Mouse (Mus musculus) heart, adult 11 months (tissue): Measurements from ENCODE around the gene Tmod3.

ENCODE experiments used
- DNase-seq: peaks from one replicate; pipeline ENCODE4 v3.0.0; 2022

Tmod3 gene

DNA sequence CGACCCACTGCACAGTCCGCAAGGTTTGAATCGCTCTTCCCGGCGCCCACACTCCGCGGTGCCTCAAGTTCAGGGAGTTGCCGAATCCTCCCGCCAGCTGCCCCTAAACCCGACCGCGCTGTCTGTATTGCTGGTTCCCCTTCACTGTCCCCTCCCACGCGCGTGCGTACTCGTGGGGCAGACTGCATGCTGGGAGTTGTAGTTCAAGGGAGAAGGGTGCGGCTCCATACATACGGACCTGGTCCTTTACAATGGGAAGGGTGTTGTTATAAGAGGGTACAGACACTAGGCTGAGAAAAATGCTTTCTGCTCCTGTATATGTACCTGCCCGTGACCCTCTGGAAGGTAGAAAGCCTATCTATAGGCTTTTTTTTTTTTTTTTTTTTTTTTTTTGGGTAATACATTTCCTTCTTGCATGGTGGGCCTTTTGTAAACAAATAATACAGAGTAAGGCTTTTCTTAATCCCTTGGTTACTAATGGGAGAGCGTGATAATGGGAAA, at the start of gene Tmod3:
Tmod3 (minus strand) TSS at position 146 of the 501 bp plus-strand sequence.
- DNase-seq, result peak; percentile 100

- DNase-seq, result no peak
These were observed 48.0 kb upstream of the Tmod3 start for GRCm38 (mm10) chr9:75607496-75607895.

- DNase-seq, result peak; percentile 89
These were observed 42.1 kb upstream of the Tmod3 start for GRCm38 (mm10) chr9:75601510-75601909.

GRCm38 (mm10) chr9:75600166-75600934, 40.9 kb upstream of the Tmod3 start:
- peak; percentile 83 for DNase-seq

GRCm38 (mm10) chr9:75599191-75599841, 39.9 kb upstream of the Tmod3 start:
- DNase-seq, result peak; percentile 91

DNA sequence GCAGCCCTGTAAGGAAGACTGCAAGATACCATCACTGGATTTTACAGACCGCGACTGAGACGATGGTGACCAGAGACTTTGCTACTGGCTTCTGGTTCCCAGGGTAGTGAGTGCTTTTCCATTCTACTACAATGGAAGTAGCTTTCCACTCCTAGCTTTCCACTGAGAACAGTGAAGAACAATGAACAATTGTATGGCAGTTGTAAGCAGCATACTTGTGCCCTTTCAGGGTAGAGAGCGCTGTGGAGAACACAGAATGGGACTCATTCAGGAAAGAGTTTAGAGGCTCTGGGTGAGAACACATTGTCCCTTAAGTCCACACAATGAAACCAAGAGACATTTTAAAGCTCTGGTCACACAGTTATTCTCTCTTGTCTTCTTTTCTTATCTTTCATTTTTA, 38.1 kb upstream of the Tmod3 start:
- no peak for DNase-seq

- DNase-seq, result peak; percentile 74
These were observed 37.6 kb upstream of the Tmod3 start for GRCm38 (mm10) chr9:75597036-75597435.

DNA sequence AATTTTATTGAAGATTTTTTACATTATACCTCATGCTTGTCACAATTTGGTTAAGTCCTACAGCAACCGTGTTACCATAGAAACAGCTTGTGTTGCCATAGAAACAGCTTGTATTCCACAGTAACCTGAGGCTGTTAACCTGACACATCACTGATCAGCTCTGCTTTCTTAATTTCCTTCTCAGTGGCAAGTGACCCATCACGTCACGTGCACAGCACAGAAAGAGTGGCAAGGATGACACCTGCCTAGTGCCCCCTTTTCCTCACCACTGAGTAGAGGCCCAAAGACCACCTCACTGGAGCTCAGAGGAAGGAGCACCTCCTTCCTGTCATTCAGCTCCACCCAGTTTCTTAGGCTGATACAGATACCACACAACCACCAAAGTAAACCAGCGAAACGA, 34.0 kb upstream of the Tmod3 start:
- peak; percentile 49 for DNase-seq

DNA sequence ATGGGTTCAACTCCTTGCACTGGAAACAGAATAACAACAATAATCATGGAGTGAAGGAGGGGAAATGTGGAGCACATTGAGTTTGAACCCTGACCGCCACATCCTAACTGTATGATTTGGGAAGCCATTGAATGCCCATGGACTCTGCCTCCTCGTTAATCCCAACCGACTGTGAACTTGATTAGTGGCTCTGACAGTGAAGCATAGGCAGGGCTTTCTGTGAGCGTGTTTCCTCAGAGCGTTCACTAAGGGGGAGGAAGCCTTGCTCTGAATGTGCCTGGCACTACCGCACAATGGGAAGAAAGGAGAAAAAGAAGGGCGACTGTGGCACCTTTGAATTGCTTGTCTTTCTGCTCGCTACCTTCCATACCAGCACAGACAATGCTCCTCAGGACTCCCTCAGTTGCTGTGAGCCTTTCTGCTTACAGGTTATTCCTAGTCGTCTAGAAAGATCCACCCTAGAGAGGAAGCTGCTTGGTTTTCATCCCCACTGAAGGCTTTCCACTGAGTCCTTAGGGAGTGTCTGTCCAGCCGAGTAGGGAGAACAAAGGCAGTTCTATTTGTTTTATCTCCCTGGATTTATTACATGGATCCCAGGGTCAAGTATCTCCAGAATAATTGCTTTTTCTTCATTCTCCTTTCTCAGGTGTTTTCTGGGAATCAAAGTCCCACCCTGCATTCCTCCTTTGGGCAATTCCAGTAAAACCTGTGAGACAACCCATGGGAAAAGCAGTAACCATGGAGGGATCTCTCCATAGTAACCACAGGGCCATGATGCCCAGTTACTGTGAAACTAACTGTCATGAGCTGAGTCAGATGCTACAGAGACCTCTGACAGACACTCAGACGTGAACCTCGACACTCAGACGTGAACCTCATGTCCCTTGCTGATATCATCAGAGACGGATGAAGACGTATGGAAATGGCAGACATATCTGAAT, 30.7 kb upstream of the Tmod3 start:
- no peak for DNase-seq

GRCm38 (mm10) chr9:75581694-75582350, 22.4 kb upstream of the Tmod3 start:
- peak; percentile 94 for DNase-seq

DNA sequence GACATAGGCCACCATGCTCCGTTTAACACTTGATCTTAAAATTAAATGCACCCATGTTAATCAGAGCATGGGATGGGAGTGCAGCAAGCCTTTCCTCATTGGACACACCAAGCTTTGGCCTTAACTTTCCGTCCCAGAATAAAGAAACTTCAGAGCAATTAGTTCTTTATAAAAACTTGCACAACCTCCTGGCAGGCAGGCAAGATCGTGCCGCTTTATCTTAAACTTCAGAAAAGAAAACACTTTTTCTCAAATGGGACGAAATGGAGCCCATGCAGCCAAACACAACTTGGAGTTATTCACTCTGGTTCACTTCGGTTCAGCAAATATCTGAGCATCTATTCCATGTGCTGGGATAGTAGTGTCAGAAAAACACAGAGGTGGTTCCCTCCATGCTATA, 19.9 kb upstream of the Tmod3 start:
- DNase-seq, result peak; percentile 93

- DNase-seq, result no peak
These were observed 11.8 kb upstream of the Tmod3 start for GRCm38 (mm10) chr9:75571036-75571942.

- no peak for DNase-seq
These were observed 8.9 kb upstream of the Tmod3 start for GRCm38 (mm10) chr9:75568399-75568798.

DNA sequence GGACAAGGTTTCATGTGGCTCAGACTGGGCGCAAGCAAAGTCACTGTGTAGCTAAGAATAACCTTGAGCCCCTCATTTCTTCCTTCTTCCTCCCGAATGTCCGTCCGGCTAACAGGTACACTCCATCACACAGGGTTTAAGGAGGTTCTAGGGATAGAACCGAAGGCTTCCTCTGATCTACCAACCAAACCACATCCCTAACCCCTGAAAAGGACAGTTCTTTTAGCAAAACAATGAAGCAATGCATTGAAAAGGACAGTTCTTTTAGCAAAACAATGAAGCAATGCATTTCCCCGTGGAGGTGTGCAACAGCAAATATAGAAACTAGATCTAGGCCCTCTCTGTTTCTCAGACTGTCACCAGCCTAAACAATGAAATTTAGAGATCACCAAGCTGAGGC, 5.4 kb upstream of the Tmod3 start:
- DNase-seq, result no peak

DNA sequence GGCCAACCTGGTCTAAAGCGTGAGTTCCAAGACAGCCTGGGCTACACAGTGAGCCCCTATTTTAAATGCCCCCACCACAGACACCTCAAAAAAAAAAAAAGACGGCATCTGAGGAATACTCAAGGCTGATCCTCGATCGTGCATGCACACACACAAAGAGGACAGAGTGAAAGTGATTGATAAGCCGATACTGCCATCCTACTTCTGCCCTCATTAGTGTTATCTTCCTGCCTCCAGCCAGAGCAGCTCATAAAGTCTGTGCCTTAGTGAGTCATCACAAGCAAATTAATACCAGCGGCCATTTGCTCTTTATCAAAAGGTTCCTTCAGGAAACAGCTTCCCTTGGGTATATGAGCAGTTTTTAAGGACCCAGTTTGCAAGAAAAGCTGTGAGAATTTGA, 4.2 kb upstream of the Tmod3 start:
- no peak for DNase-seq

GRCm38 (mm10) chr9:75563176-75563575, 3.7 kb upstream of the Tmod3 start:
- no peak for DNase-seq

GRCm38 (mm10) chr9:75561040-75561669, 1.7 kb upstream of the Tmod3 start:
- peak; percentile 91 for DNase-seq

DNA sequence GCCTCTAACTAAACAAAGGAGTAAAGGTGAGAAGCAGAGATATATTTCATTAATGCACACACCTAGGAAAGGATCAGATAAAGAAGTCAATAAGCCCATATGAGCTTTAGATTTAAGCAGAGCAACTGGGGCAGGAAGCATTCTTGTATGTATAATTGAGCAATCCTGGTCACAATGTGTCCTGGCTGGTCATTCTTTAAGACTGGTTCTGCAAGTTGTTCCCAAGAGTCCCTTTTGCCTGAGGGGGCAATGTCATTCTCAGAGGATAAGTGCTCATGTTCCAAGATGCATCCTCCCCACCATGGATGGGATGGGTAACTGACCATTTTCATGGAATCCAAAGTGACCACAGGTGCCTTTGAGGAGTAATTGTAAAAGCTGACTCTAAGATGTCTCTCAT, 896 bp upstream of the Tmod3 start:
- no peak for DNase-seq

- peak; percentile 98 for DNase-seq
These were observed 495 bp downstream of the Tmod3 start for GRCm38 (mm10) chr9:75558812-75559511.

DNA sequence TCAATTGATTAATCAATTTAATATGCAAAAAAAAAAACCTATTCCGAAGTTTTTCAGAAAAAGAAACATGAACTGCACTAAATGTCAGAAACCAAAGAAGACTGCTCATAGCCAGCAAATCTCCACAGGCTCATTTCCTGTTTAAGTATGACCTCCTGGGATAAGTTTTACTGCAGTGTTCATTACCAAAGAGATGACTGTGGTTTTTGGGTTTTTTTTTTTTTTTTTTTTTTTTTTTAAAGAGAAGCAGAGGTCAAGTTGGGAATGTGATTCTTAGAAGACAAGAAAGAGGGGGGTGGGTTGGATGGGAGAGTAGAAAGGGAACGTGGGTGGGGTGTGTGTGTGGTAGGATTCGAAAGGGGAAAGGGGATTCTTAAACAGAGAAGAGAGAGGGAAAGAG, 1.1 kb downstream of the Tmod3 start:
- no peak for DNase-seq
